Mouse (Mus musculus) heart, embryonic 14.5 days (tissue): ENCODE results near the gene Appl2. TPM values are rescaled to one million over a fixed set of nuclear protein-coding genes. Genes with fewer than 3 reads are reported as not detected.

Experiments used
- ATAC-seq: fragments of 200-750 bp; cut with Nextera tagmentation; 2 replicates; pipeline ENCODE4 v1.8.0; 2017; ENCODE audit warnings: low read depth, moderate TSS enrichment; ENCODE audit not compliant: insufficient number of reproducible peaks, insufficient read depth, low FRiP score
- H3K27ac ChIP-seq, 2 experiments: fragments of 200-500 bp in 1 of 2; fragments of 300-500 bp in 1 of 2; sonication (generic) in 1 of 2; replicated peaks in 1 of 2; 2 replicates each; pipeline ENCODE4 v1.5.1; 2012 to 2014; ENCODE audit warnings: low read depth in 2 of 2, low read length in 2 of 2, control low read depth in 1 of 2, mild to moderate bottlenecking in 1 of 2, mixed read lengths in 1 of 2; ENCODE audit not compliant: control insufficient read depth in 1 of 2, insufficient read depth in 1 of 2
- H3K27me3 ChIP-seq: fragments of 300-500 bp; sonication (generic); 2 replicates; pipeline ENCODE4 v1.6.1; 2014; ENCODE audit warnings: mild to moderate bottlenecking, low read length, control low read depth; ENCODE audit not compliant: control insufficient read depth, insufficient read depth
- H3K36me3 ChIP-seq: fragments of 300-500 bp; sonication (generic); 2 replicates; pipeline ENCODE4 v1.6.1; 2014; ENCODE audit warnings: mild to moderate bottlenecking, control low read depth, low read length, mixed read lengths; ENCODE audit not compliant: control insufficient read depth, insufficient read depth
- H3K4me1 ChIP-seq, 2 experiments: fragments of 200-500 bp in 1 of 2; fragments of 300-500 bp in 1 of 2; sonication (generic) in 1 of 2; 2 replicates each; pipeline ENCODE4 v1.6.1; 2012 to 2014; ENCODE audit warnings: low read length in 2 of 2, control low read depth in 1 of 2, mixed read lengths in 1 of 2; ENCODE audit not compliant: control insufficient read depth in 2 of 2, insufficient read depth in 2 of 2
- H3K4me2 ChIP-seq: fragments of 300-500 bp; sonication (generic); 2 replicates; pipeline ENCODE4 v1.6.1; 2014; ENCODE audit warnings: mild to moderate bottlenecking, low read length
- H3K4me3 ChIP-seq, 2 experiments: fragments of 200-500 bp in 1 of 2; fragments of 300-500 bp in 1 of 2; sonication (generic) in 1 of 2; 2 replicates each; pipeline ENCODE4 v1.5.1; 2012 to 2014; ENCODE audit warnings: low read length in 2 of 2, mild to moderate bottlenecking in 2 of 2, control low read depth in 1 of 2, low read depth in 1 of 2, moderate library complexity in 1 of 2; ENCODE audit not compliant: control insufficient read depth in 1 of 2, insufficient read depth in 1 of 2
- H3K9ac ChIP-seq: fragments of 300-500 bp; sonication (generic); 2 replicates; pipeline ENCODE4 v1.6.1; 2014; ENCODE audit warnings: mild to moderate bottlenecking, low read length
- H3K9me3 ChIP-seq: fragments of 300-500 bp; sonication (generic); 2 replicates; pipeline ENCODE4 v1.6.1; 2016; ENCODE audit warnings: low read length, control low read depth; ENCODE audit not compliant: control insufficient read depth
- WGBS: fragments of 180-500 bp; shearing (Covaris S2); extraction: QIAGEN DNeasy Blood & Tissue Kit; methylation state at CpG from one replicate; pipeline ENCODE4 v1.1.7; 2014; 5-methylcytosine and 5-hydroxymethylcytosine counted together
- polyA plus RNA-seq: library from polyadenylated mRNA; unstranded; fragments of >200 nt; fragmentation: Nextera tagmentation; extraction: Ambion mirVana; gene quantifications from 2 replicates; pipeline ENCODE4 v1.2.1, GENCODE M21; 2014

The Appl2 gene
- polyA plus RNA-seq, 1 experiment from 2014 or later = 34.9 TPM

GRCm38 (mm10) chr10:83565449-83566441, 82.8 kb downstream of the Appl2 start:
- H3K36me3 ChIP-seq = peaks cover 97% of the 10 kb centered on the region
- H3K27ac ChIP-seq = no peak overlapping the region
- H3K9me3 ChIP-seq = no peaks in the 10 kb centered on the region
- H3K9ac ChIP-seq = no peak overlapping the region
- WGBS = 95% methylated on average over 7 of the region's 7 CpGs
- H3K4me1 ChIP-seq = peaks cover 3 to 9% of the 10 kb centered on the region in 2 experiments; a peak in 2 of 4 replicates
- no peak for ATAC-seq
- no peak overlapping the region for H3K4me3 ChIP-seq
- no peak overlapping the region for H3K4me2 ChIP-seq
- H3K27me3 ChIP-seq = no peaks in the 10 kb centered on the region

DNA sequence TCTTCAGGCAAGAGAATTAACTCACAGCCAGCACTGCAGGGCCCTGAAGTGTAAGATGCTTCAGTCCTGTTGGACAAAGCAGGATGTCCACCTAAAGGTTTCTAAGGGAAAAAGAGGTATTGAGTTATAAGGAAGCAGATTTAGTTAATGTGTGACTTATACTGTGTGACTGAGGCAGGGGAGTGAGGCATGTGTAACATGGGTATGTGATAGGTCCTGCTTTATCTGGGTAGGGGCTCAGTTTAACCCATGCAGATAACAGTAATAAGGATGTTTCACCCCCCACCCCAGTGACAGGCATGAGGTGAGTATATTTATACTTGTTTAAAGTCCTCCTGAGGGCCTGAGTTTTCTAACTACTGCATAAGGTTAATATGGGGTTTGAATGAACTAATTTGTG, 85.5 kb downstream of the Appl2 start:
- H3K4me2 ChIP-seq = no peak overlapping the region
- no peak overlapping the region for H3K27ac ChIP-seq
- H3K36me3 ChIP-seq = peaks cover 96% of the 10 kb centered on the region
- no peak for ATAC-seq
- H3K4me3 ChIP-seq = no peak overlapping the region
- H3K4me1 ChIP-seq = peaks cover 3 to 9% of the 10 kb centered on the region in 2 experiments; a peak in 2 of 4 replicates
- no peak overlapping the region for H3K9ac ChIP-seq
- H3K9me3 ChIP-seq = no peaks in the 10 kb centered on the region
- H3K27me3 ChIP-seq = no peaks in the 10 kb centered on the region

Other genes with a start within 250 kb of the Appl2 start
- gene Aldh1l2, start 114.6 kb downstream of the Appl2 start, polyA plus RNA-seq = 14.3 and 16.8 TPM in 2 replicates
- 26.0 and 33.5 TPM in 2 replicates for gene Washc4, start 105.0 kb downstream of the Appl2 start, polyA plus RNA-seq
- 13.9 and 20.3 TPM in 2 replicates for gene 1500009L16Rik, start 74.1 kb upstream of the Appl2 start, polyA plus RNA-seq